Mouse (Mus musculus): Measurements from ENCODE around the gene Itpr2. TPM values are rescaled to one million over a fixed set of nuclear protein-coding genes. Genes with fewer than 3 reads are reported as not detected.

The Itpr2 gene
- polyA plus RNA-seq, 1 experiment from 2014 or later: 138 TPM

- DNase-seq (ENCODE audit: low spot score): no peak
Measured at GRCm38 (mm10) chr6:146509891-146510290, 7.9 kb upstream of the Itpr2 start.

GRCm38 (mm10) chr6:146504459-146504858 lies 2.4 kb upstream of the Itpr2 start:
- no peak for DNase-seq (ENCODE audit: low spot score)

GRCm38 (mm10) chr6:146502856-146503255 lies 833 bp upstream of the Itpr2 start:
- no peak for DNase-seq (ENCODE audit: low spot score)

- DNase-seq (ENCODE audit: low spot score): peak; percentile 85
Measured at GRCm38 (mm10) chr6:146501316-146501865, 632 bp downstream of the Itpr2 start.

GRCm38 (mm10) chr6:146500771-146501170 lies 1.3 kb downstream of the Itpr2 start:
- DNase-seq (ENCODE audit: low spot score): no peak

- DNase-seq (ENCODE audit: low spot score): no peak
Measured at GRCm38 (mm10) chr6:146500206-146500605, 1.8 kb downstream of the Itpr2 start.

- no peak for DNase-seq (ENCODE audit: low spot score)
Measured at GRCm38 (mm10) chr6:146499566-146499965, 2.5 kb downstream of the Itpr2 start.

GRCm38 (mm10) chr6:146498416-146498815 lies 3.6 kb downstream of the Itpr2 start:
- DNase-seq (ENCODE audit: low spot score): no peak

GRCm38 (mm10) chr6:146497866-146498265 lies 4.2 kb downstream of the Itpr2 start:
- peak; percentile 40 for DNase-seq (ENCODE audit: low spot score)

GRCm38 (mm10) chr6:146497435-146497834 lies 4.6 kb downstream of the Itpr2 start:
- DNase-seq (ENCODE audit: low spot score): no peak

GRCm38 (mm10) chr6:146491680-146492079 lies 10.3 kb downstream of the Itpr2 start:
- DNase-seq (ENCODE audit: low spot score): no peak

GRCm38 (mm10) chr6:146490416-146490960 lies 11.5 kb downstream of the Itpr2 start:
- DNase-seq (ENCODE audit: low spot score): no peak

- peak; percentile 81 for DNase-seq (ENCODE audit: low spot score)
Measured at GRCm38 (mm10) chr6:146489841-146490240, 12.2 kb downstream of the Itpr2 start.

GRCm38 (mm10) chr6:146488749-146489148 lies 13.3 kb downstream of the Itpr2 start:
- no peak for DNase-seq (ENCODE audit: low spot score)

GRCm38 (mm10) chr6:146487079-146487478 lies 14.9 kb downstream of the Itpr2 start:
- DNase-seq (ENCODE audit: low spot score): no peak

- peak; percentile 43 for DNase-seq (ENCODE audit: low spot score)
Measured at GRCm38 (mm10) chr6:146486073-146486472, 15.9 kb downstream of the Itpr2 start.

GRCm38 (mm10) chr6:146481441-146481840 lies 20.6 kb downstream of the Itpr2 start:
- peak; percentile 71 for DNase-seq (ENCODE audit: low spot score)

GRCm38 (mm10) chr6:146480925-146481324 lies 21.1 kb downstream of the Itpr2 start:
- peak; percentile 53 for DNase-seq (ENCODE audit: low spot score)

- no peak for DNase-seq (ENCODE audit: low spot score)
Measured at GRCm38 (mm10) chr6:146478888-146479683, 22.9 kb downstream of the Itpr2 start.

GRCm38 (mm10) chr6:146476865-146477264 lies 25.2 kb downstream of the Itpr2 start:
- no peak for DNase-seq (ENCODE audit: low spot score)

- no peak for DNase-seq (ENCODE audit: low spot score)
Measured at GRCm38 (mm10) chr6:146474166-146474565, 27.9 kb downstream of the Itpr2 start.

- no peak for DNase-seq (ENCODE audit: low spot score)
Measured at GRCm38 (mm10) chr6:146473216-146473955, 28.6 kb downstream of the Itpr2 start.

Measured in thymus, postnatal 0 days (tissue).